9 mouse cellular contexts compared by ENCODE assay signal in the genomic region with DNA sequence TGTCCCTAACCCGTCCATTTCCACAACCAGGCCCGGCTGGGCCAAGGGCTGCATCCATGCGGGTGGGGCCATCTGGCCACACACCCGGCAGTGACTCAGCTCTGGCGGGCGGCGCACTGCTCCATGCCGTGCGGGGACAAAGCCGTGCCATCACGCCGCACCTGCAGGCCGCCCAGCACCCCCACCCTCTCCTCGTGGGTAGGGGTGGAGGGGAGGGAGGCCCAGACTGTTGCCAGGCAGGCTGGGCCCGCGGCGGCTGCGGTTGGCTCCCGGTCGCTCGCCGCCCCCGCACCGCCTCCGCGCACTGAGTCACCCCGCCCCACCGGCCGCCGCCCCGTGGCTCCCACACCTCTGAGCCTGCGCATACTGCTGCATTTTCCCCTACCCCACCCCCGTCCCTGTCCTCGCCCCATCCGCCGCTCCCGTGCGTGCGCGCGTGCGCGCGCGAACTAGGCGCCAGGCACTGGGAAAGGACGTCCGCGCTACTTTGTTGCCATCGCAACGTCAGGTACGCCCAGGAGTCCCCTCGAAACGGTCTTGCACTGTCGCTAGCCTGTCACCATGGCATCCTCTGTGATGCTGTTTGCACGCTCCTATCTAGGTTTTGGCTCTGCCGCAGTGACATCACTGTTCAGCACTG.
A peak's percentile ranks its signal among the peaks of the same experiment; 100 is the strongest.
DNase-seq lines count a peak whose midpoint lies in the region; ATAC-seq lines count a peak whose summit lies in the region.
"Had no signal": no experiment of that assay in that cellular context is flagged by ENCODE, and none has a peak within 500 bp of the region (broad histone marks: within the 10 kb centered on the region; RNA-seq: fewer than 3 reads in every experiment).

No protein-coding gene starts in this region.

- ATAC-seq in forebrain, embryonic 11.5 days (replicated peaks; ENCODE audit: low FRiP score): peak; percentile 94
- ATAC-seq in heart, embryonic 16.5 days (replicated peaks; ENCODE audit: extremely low read depth, insufficient read depth, low FRiP score): peak; percentile 94
- ATAC-seq in liver, embryonic 13.5 days (ENCODE audit: low read depth): peak; percentile 90
- peak; percentile 93 for ATAC-seq in stomach, embryonic 15.5 days (ENCODE audit: insufficient read depth, low FRiP score, low read depth)

- peak; percentile 90 to 91 for DNase-seq in CD8-positive naive resting alpha-beta T cell, adult 2 months (ENCODE audit: low read depth in 2 of 2, low spot score in 2 of 2)
- peak; percentile 95 for DNase-seq in forebrain, embryonic 11.5 days (ENCODE audit: low spot score)
- DNase-seq in kidney, postnatal 25 days: peak; percentile 93 to 96
- peak; percentile 82 for DNase-seq in liver, embryonic 13.5 days
- DNase-seq in neural tube, embryonic 10.5 days (ENCODE audit: extremely low spot score, low spot score): peak; percentile 88

- no peaks in the 10 kb centered on the region for H3K9me3 ChIP-seq in forebrain, embryonic 11.5 days (ENCODE audit: control insufficient read depth, low read length)
- H3K9me3 ChIP-seq in heart, embryonic 16.5 days (replicated peaks; ENCODE audit: control insufficient read depth, low read length): no peaks in the 10 kb centered on the region
- H3K9me3 ChIP-seq in liver, embryonic 13.5 days (replicated peaks): no peaks in the 10 kb centered on the region
- H3K9me3 ChIP-seq in stomach, embryonic 15.5 days: no peaks in the 10 kb centered on the region

- H3K36me3 ChIP-seq in forebrain, embryonic 11.5 days (ENCODE audit: control insufficient read depth, insufficient read depth, low read length): no peaks in the 10 kb centered on the region
- H3K36me3 ChIP-seq in heart, embryonic 16.5 days (ENCODE audit: control insufficient read depth, insufficient read depth): no peaks in the 10 kb centered on the region
- H3K36me3 ChIP-seq in liver, embryonic 13.5 days: no peaks in the 10 kb centered on the region
- no peaks in the 10 kb centered on the region for H3K36me3 ChIP-seq in stomach, embryonic 15.5 days

- no peaks in the 10 kb centered on the region for H3K27me3 ChIP-seq in forebrain, embryonic 11.5 days (ENCODE audit: control insufficient read depth, insufficient read depth, low read length)
- no peaks in the 10 kb centered on the region for H3K27me3 ChIP-seq in heart, embryonic 16.5 days (ENCODE audit: control insufficient read depth, insufficient read depth, low read length)
- no peaks in the 10 kb centered on the region for H3K27me3 ChIP-seq in liver, embryonic 13.5 days
- H3K27me3 ChIP-seq in stomach, embryonic 15.5 days (replicated peaks): no peaks in the 10 kb centered on the region

- peak overlapping the region; percentile 6; the same call in 1 of the 2 replicates for H3K27ac ChIP-seq in brown adipose tissue, adult 24 weeks (replicated peaks; ENCODE audit: low read depth, low read length)
- H3K27ac ChIP-seq in forebrain, embryonic 11.5 days (ENCODE audit: low read depth, low read length): peak overlapping the region; percentile 90
- peak overlapping the region; percentile 89 for H3K27ac ChIP-seq in heart, embryonic 16.5 days (ENCODE audit: low read length)
- peak overlapping the region; percentile 65 for H3K27ac ChIP-seq in liver, embryonic 13.5 days
- peak overlapping the region; percentile 83 for H3K27ac ChIP-seq in stomach, embryonic 15.5 days
- H3K27ac ChIP-seq: macrophage had no signal

- H3K4me2 ChIP-seq in forebrain, embryonic 11.5 days (ENCODE audit: low read depth, low read length, severe bottlenecking): peak overlapping the region; percentile 83
- peak overlapping the region; percentile 92 for H3K4me2 ChIP-seq in heart, embryonic 16.5 days (ENCODE audit: low read depth, low read length)
- peak overlapping the region; percentile 81 for H3K4me2 ChIP-seq in liver, embryonic 13.5 days
- H3K4me2 ChIP-seq in stomach, embryonic 15.5 days: peak overlapping the region; percentile 73

- H3K9ac ChIP-seq in forebrain, embryonic 11.5 days (ENCODE audit: low read length): peak overlapping the region; percentile 86
- H3K9ac ChIP-seq in heart, embryonic 16.5 days (ENCODE audit: low read length): peak overlapping the region; percentile 87
- H3K9ac ChIP-seq in liver, embryonic 13.5 days: peak overlapping the region; percentile 71
- H3K9ac ChIP-seq in stomach, embryonic 15.5 days: peak overlapping the region; percentile 48

- WGBS in forebrain, embryonic 11.5 days: under 1% methylated on average over 43 of the region's 57 CpGs
- under 1% methylated on average over 42 of the region's 57 CpGs for WGBS in heart, embryonic 16.5 days
- under 1% methylated on average over 41 of the region's 57 CpGs for WGBS in liver, embryonic 13.5 days (ENCODE audit: insufficient replicate concordance)
- WGBS in stomach, embryonic 15.5 days: 1% methylated on average over 47 of the region's 57 CpGs

- H3K4me3 ChIP-seq in brown adipose tissue, adult 24 weeks (ENCODE audit: insufficient read depth, low read depth, low read length): peak overlapping the region; percentile 65
- H3K4me3 ChIP-seq in forebrain, embryonic 11.5 days (ENCODE audit: low read depth, low read length): peak overlapping the region; percentile 45
- peak overlapping the region; percentile 61 for H3K4me3 ChIP-seq in heart, embryonic 16.5 days (ENCODE audit: low read length)
- peak overlapping the region; percentile 62 for H3K4me3 ChIP-seq in liver, embryonic 13.5 days (replicated peaks)
- peak overlapping the region; percentile 53 for H3K4me3 ChIP-seq in stomach, embryonic 15.5 days (replicated peaks)

- no peaks in the 10 kb centered on the region for H3K4me1 ChIP-seq in brown adipose tissue, adult 24 weeks (ENCODE audit: control insufficient read depth, insufficient read depth, insufficient read length, low read length)
- H3K4me1 ChIP-seq in forebrain, embryonic 11.5 days (replicated peaks; ENCODE audit: control insufficient read depth, insufficient read depth, low read length): peaks cover 8% of the 10 kb centered on the region
- peaks cover 11% of the 10 kb centered on the region for H3K4me1 ChIP-seq in heart, embryonic 16.5 days (ENCODE audit: control insufficient read depth, insufficient read depth, low read length)
- H3K4me1 ChIP-seq in liver, embryonic 13.5 days (replicated peaks): peaks cover 22% of the 10 kb centered on the region
- H3K4me1 ChIP-seq in stomach, embryonic 15.5 days: peaks cover 9% of the 10 kb centered on the region

Comparison
In these comparisons a context has a peak if more than half of its experiments do, and no peak if none do; other contexts are left out.
1. Peak in every context shown above with its lines: DNase-seq, ATAC-seq, H3K4me3 ChIP-seq and H3K27ac ChIP-seq.
2. H3K27ac ChIP-seq: peak in every context shown above with its lines; median percentile 90 in forebrain, embryonic 11.5 days; 89 in heart, embryonic 16.5 days; 83 in stomach, embryonic 15.5 days; 65 in liver, embryonic 13.5 days; 6 in brown adipose tissue, adult 24 weeks.